Mouse (Mus musculus) NIH3T3 (cell line): Measurements from ENCODE around the gene Fnbp1.

Experiments used
- DNase-seq: peaks from one replicate; pipeline ENCODE4 v3.0.0-alpha.2; 2012; ENCODE audit warnings: low read depth

Gene Fnbp1

DNA sequence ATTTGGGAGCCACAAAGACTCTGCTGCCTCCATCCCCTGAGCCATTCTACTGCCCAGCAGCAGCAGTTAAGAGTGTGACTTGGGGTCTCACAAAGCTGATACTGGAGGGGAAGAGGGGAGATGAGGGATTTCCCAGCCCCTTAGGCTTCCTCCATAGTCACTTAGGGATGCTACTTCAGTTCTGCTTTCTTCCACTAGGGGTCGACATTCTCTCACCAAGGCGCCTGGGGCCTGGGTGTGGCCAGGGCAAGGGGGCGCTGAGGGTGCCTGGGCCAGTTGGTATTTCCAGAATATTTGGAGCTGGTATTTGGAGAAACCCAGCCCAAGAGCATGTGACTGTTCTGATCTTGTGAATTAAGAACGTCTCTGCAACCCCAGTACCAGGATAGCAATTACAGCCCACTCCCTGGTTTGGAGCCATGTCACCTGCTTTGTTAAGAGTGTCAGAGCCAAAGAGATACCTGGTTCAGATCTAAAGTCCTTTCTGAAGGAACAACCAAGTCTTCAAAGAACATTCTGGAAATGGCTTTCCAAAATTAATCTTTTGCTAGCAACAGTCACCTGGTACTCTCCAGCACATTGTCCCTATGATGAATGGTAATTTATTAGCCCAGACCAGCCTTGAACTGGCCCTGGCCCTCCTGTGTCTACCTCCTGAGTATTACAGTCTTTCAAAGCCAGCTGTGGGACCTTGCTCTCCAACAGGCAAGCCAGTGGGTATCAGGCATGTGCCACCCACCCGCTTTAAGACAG, 117.0 kb downstream of the Fnbp1 start:
- peak; percentile 83 for DNase-seq

DNA sequence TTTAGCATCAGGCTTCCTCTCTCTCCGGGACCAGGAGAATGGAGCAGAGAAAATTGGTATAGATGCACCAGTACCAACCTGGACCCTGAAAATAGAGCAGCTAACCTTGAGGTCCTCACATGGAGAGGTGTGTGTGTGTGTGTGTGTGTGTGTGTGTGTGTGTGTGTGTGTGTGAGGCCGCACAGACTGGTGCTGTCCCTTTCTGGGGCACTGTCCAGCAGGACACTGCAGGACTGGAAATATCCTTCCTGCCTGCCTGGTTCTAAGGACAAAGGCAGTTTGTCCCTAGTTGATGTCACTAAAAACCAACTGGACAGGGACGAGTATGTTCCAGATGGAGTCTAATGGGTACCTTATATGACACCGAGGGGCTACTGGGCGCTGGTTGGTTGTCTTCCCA, 117.9 kb downstream of the Fnbp1 start:
- no peak for DNase-seq

DNA sequence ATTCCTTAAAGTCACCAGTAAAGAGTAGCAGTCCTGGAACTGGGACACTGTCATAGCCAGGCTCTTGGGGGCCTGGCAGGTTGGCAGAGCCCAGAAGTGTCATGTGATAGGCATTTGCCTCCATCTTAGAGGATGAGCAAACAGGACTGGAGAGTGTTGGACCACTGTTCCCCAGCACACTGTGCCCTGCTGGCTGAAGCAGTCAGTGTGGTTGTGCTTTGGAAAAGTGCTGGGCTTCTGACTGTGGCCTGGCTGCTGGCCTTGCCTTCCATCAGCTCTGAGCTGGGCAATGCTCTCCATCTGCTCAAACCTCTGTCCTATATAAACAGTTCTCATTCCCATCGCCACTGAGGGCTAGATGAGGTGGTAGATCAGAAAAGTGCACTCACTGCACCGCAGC, 121.6 kb downstream of the Fnbp1 start:
- DNase-seq: no peak

DNA sequence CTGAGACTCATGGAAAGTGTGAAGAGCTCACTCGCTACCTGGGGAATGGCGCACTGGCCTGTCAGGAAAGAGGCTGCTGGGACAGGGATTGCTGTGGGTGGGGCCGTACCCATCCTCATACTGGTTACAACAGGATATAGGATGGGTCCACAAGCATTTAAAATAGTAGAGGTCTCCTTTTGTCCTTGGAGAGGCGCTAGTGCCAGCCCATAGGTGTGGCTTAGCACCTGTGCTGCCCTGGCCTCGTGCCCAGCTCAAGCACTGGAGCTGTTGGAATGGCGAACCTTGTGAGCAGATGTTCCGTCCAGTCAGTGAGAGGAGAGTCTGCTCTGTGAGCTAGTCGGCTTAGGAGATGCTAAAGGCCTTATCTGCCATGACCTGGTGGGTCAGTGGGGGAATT, 122.8 kb downstream of the Fnbp1 start:
- DNase-seq: no peak

DNA sequence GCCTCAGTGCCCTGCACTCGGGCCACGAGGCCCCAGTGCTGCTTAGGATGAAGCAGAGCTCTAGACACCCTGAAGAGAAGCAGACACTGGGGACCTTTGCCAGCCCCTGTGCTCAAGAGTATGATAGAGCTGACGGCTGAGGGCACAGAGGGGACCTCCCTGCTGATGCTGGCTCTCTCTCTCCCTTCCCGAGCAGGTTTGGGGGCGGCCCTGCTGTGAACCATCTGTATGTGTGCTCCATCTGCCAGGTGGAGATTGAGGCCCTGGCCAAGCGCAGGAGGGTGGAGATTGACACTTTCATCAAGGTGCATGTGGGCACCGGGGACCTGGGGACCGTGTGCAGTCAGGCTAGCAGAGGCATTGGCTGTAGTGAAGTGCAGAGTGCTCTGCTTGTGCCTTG, 123.3 kb downstream of the Fnbp1 start:
- no peak for DNase-seq

DNA sequence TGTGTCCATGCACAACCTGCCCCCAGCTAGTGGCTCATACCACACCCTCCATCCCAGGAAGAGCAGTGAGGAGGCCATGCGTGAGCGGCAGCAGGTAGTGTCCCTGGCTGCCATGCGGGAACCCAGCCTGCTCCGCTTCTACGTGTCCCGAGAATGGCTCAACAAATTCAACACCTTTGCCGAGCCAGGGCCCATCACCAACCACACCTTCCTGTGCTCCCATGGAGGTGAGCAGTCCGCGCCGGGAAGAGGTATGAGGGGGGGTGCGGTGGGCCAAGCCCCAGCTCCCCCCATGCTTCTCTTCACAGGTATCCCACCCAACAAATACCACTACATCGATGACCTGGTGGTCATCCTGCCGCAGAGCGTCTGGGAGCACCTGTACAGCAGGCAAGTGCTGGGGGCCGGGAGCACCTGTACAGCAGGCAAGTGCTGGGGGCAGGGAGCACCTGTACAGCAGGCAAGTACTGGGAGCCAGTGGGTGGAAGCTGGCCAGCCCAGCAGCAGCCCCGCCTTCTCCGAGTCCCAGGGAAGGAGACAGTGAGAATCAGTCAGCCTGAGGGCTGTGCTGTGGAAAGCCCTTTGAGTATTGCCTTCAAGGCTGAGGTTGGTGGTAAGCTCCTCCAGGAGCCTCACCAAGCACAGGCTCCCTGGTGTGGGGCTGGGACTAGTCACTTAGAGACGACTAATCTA, 124.0 kb downstream of the Fnbp1 start:
- no peak for DNase-seq

DNA sequence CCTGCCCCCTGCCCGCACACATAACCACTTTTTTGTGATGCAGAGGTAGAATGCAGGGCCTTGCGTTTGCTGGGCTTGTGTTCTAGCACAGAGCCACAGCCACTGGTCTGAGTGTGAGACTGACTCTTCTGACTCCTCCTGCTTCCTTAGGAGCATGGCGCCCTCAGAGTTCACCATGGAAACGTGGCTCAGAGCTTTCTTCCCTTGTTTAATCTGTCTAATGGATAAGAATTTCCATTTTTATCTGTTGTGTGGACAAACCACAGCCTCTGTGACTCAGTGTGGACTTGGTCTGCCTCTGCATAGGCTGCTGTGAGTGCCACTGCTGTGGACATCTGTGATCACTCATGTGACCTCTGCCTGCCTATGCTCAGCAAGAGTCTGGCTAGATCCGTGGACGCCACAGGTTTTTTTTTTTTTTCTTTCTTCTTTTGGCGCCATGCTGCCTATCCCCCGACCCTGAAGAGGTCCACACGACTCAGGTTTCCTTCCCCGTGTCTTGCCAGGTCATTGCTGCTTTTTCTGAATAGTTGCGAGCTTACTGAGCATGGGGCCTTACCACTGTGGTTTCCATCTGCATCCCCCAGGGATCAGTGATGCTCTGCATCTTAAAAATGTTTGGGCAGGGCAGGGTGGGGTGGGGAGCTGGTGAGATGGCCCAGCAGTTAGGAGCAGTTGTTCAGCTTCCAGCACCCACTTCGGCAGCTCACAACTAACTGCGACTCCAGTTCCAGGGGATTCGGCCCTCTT, 128.3 kb downstream of the Fnbp1 start:
- DNase-seq: peak; percentile 77

DNA sequence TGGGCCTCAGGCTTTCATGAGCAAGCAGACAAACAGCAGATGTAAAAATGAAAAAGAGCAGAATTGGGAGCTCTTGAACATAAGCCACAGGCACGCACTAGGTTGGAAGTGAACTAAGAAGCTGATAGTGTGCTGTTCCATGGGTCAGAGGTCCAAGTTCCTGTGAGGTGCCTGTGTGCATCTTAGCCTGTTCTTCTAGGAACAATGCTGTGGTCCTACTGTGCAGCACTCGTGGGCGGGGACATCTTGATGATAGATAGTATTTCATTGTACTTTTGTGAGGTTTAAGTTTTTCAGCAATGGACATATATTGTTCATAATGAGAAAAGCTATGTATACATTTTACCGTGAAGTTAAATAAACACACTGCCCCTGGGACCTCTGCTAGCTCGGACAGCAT, 134.6 kb downstream of the Fnbp1 start:
- DNase-seq: no peak

DNA sequence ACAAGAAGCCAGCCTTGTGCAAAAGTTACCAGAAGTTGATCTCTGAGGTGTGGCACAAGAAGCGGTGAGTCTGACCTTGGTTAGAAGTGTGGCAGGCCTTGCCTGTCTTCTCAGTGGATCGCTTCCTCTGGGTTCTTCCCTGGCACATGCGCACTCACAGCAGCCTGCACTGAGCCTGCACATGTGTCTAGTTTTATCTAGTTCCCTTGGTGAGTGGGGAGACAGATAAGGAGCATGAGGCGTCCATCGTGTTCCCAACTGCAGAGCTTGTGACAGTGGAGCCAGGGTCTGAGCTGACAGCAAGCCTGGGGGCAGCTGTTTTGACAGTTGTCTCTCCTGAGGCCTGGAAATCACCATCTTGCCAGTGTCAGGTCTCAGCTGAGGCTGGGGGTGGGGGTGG, 135.4 kb downstream of the Fnbp1 start:
- DNase-seq: no peak

DNA sequence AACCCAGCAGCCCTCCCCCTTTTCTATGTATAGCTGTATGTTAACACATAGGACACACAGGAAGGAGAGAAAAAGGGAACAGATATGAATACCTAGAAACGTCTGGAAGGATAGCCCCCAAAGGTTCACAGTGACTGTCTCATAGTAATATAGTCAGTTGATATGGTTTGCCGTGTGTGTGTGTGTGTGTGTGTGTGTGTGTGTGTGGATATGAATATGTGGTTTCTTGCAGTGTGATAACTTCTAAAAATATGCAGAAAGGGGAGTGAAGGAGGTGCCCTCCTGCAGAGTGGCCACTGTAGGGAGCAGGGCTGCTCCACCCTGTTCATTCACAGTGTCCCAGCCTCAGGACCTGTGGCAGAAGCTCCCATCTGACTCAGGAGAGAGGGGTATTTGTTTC, 136.4 kb downstream of the Fnbp1 start:
- peak; percentile 53 for DNase-seq

DNA sequence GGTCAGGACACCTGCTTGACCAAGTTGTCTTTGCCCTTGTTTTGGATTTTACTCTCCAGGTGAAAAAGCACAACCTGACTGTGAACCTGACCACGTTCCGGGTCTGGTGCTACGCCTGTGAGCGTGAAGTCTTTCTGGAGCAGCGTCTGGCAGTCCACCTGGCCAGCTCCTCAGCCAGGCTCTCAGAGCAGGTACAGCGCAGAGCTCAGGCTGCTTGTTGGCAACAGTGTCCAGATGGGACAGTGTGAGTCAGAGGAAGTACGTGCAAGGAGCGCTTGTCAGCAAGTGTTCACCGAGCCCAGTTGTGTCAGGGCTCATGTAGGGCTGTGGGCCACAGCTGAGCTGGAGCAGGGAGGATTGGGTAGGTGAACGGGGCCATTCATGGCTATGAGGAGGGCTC, 139.0 kb downstream of the Fnbp1 start:
- DNase-seq: no peak

DNA sequence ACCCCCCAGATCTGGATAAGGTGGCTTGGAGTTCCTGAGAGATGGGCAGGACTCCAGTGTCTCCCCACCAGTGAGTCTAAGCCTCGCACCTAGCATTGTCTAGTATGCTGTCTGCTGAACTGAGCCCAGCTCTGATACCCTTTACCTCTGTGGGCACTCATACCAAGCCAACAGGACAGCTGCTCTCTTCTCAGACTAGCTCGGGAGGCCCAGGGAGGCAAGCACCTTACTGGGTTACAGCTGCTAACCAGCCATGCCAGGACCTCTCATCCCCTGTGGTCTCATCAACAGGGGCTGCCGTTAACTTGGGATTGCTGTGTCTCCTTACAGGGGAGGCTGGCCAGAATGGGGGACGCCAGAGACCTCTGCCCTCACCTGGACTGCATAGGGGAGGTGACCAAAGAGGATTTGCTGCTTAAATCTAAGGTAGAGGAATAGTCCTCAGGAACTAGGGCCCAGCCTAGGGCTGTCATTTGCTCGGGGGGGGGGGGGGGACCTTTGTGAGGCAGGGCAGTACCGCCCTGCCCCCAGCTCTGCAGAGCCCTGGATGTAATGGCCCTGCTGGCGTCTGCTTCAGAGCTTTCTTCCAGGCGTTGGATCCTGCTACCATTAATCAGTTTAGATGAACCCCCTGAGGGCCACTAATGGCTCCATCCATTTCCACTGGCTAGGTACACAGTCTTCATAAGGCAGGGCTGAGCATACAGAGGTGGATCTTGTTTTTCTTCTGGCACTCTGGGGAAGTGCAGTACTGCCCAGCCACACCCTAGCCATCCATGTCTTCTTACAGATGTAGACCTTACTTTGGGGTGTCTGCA, 143.2 kb downstream of the Fnbp1 start:
- no peak for DNase-seq

DNA sequence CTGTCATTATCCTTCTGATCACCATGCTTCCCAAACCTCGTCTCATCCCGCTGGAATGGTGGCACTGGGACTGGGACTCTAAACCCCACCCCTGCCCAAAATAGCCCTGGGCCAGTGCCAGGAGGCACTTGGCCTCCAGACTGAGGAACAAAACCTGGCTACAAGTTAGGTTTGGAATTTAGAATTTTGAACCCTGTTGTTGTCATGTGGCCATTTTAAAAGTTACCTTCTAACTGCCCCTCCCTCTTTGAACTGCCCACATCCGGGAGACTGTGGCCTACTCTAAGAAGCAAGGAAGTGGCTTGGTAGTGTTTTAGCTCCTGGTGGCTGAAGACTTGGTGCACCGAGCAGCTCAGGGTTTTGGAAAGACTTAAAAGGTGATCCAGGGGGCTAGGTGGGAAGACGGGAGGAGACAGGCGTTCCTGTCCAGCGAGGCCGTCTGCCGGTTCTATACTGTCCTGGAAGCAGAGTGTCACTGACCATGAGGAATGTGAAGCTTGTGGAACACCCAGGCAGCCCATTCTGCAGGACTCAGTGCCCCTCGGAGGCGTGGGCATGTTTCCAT, 146.3 kb downstream of the Fnbp1 start:
- DNase-seq: peak; percentile 52

DNA sequence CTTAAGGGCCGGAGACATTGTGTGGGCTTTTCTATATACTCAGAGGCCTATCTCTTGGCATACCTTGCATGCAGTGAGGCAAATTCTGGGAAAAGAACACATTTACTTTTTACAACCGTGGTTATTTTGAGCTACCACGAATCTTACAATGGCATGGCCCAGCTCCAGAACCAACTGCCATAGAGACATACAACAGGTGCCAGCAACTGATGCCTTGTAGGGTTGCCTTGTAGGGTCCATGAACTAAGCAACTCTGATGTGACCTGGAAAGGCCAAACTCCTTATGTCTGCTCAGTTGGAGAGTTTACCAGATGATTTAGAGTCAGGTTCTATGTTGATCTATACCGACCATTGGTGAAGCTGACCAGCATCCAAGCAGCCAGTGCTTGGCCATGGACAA, 147.0 kb downstream of the Fnbp1 start:
- DNase-seq: no peak

DNA sequence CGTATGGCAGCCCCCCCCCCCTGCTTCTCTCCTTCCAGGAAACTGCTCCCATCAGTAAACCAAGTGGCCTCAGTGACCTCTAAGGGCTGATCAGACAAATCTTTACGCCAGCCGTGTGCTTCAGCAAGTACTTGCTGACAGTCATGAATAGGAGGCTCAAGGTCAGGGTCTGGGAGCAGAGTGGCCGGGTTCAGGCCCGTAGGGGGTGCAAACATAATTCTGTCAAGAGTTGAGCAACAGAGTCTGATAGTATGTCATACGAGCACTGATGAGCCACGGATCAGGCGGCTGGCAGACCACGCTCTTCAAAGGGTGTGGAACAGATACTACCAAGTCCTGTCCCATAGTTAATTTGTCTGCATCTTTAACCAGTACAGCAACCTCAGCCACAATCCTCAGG, 151.6 kb downstream of the Fnbp1 start:
- no peak for DNase-seq

DNA sequence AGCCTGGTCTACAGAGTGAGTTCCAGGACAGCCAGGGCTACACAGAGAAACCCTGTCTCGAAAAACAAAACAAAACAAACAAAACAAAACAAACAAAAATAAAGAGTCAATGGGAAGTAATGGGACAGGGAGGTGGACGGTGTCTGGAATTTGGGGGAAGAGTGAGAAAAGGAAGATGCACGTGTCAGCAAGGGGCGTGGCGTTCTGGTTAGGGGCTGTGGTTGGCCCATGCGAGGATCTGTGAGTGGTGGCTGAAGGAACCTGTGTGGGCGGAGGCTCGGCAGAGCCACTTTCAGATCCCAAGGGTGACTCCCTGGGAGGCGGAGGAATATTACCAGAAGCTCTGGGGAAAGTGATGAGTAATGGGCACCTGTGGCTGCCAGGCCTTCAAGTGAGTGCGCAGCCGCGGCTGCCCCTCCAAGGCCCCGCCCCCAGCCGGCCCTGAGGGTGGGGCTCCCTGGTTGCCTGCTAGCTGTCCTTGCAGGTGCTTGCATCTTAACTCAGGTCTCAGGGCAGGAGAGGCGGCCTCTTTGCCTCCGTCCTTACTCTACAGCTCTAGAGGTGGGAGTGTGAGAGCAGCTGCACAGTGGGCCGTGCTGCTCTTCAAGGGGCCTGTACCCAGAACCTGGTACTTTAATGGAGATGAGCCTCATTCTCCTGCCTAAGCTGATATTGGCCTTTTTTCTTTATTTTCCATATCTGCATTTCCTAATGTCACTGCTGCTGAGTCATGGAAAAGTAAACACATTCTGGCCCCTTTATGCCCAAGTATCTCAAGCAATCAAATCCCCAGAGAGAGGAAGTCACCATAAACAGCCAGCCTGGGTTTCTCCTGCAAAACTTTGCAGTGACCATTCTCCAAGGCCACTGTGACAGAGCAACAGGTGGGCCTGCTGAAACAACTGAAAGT, 156.4 kb downstream of the Fnbp1 start:
- peak; percentile 82 for DNase-seq

DNA sequence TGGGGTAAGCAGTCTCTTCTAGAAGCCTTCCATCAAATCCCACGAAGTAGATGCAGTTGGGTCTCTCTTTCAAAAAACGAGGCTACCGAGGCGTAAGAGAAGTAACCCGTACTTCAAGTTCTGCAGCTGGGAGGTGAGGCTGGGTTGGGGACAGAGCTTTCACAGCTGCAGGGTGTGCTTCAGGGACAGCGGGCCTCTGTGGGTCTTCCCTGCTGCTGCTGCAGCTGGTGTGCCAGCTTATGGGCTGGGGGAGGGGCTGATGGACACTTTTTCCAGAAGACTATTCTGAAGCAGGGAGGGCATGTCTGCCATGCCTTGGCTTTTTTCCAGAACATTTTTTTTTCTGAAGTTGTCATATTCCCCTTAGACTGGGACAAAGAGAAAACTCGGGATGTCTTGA, 158.8 kb downstream of the Fnbp1 start:
- DNase-seq: no peak

DNA sequence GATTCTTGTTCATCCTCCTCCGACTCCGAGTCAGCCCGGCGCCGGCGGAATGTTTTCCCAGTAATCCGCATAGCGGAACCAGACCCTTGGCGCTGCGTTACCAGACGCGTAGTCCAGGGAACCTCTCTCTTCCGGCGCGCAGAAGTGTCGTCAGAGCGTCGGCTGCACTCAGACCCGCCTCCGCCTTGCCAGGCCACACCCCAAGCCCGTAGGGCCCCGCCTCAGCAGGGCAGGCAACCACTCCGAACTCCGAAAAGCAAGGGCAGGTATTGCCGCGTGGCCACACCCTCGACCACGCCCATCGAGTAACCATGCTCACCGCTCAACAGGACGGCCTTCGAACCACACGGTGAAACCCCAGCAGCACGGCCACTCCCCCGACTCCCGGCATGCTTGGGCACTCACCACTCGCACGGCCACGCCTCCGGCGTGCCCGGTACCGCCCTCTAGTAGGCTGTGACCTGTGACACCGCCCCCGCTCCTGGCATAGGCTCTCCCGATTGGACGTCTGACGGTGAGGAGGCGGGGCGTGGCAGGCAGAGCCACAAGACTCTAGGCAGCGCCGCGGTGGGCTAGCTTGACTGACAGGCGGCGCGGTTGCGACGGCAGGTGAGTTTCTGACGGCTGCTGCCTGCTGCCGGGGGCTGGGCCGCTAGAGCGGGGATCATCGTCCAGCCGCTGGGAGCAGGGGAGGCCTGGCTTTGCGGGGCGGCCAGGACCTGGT, 159.9 kb downstream of the Fnbp1 start, which contains the start of the genes BC005624 and Usp20:
Gene BC005624 (minus strand): TSS at position 412 of the 724 bp plus-strand sequence.
Gene Usp20 (plus strand): TSS at position 490 of the 724 bp plus-strand sequence.
- peak; percentile 100 for DNase-seq
